Mouse (Mus musculus) bone marrow, adult 2 months (tissue): ENCODE measurements around the gene Khnyn. TPM values are rescaled to one million over a fixed set of nuclear protein-coding genes. Genes with fewer than 3 reads are reported as not detected.

Source experiments
- H3K27ac ChIP-seq: fragments of 200-500 bp; 2 replicates; pipeline ENCODE4 v1.5.1; 2012; ENCODE audit warnings: low read depth, mild to moderate bottlenecking, control low read depth, inconsistent platforms, low read length; ENCODE audit not compliant: control insufficient read depth, poor library complexity, insufficient read depth
- H3K4me1 ChIP-seq: fragments of 200-500 bp; 2 replicates; pipeline ENCODE4 v1.6.1; 2011; ENCODE audit warnings: low read length; ENCODE audit not compliant: control insufficient read depth, insufficient read depth
- H3K4me3 ChIP-seq: fragments of 200-500 bp; replicated peaks from 2 replicates; pipeline ENCODE3; 2011; ENCODE audit warnings: mild to moderate bottlenecking, low read depth, low read length, control low read depth; ENCODE audit not compliant: control insufficient read depth
- CTCF ChIP-seq: fragments of 200-500 bp; IDR thresholded peaks from 2 replicates; pipeline ENCODE4 v1.5.1; 2011; ENCODE audit warnings: low read length, control low read depth; ENCODE audit not compliant: control insufficient read depth, insufficient read depth
- POLR2A ChIP-seq: fragments of 200-500 bp; IDR thresholded peaks from 2 replicates; pipeline ENCODE4 v1.6.1; 2011; ENCODE audit warnings: low read depth, mild to moderate bottlenecking, control low read depth, low read length, borderline replicate concordance; ENCODE audit not compliant: control insufficient read depth
- WGBS: fragments of 180-500 bp; shearing (Covaris S2); methylation state at CpG from one replicate; pipeline ENCODE4 v1.1.7; 2018; 5-methylcytosine and 5-hydroxymethylcytosine counted together
- polyA plus RNA-seq: library from polyadenylated mRNA; stranded (reverse); fragments of >200 nt; gene quantifications from 2 replicates; pipeline ENCODE4 v1.2.4, GENCODE M21; 2011; ENCODE audit warnings: low replicate concordance; ENCODE audit not compliant: missing spikeins, insufficient read depth, insufficient read length

Khnyn gene
- polyA plus RNA-seq, 1 experiment, result 28.3 TPM

DNA sequence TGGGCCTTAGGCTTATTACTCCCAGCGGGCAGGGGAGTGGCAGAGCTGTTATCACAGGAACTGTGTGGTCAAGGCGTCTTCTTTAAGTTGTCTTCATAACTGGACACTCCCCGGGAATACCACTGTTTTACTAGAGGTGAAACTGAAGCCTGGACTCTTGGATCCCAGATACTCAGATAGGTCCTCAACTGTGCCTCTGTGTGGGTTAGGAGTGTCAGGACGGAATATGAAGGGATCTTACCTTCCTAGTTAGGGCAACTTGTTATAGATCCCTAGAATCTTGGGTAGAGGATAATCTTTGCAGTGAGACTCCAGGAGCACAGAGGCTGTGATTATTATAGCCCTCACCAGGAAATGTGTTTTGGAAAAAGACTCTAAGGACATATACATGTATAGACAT lies 59.8 kb downstream of the Khnyn start, which contains the start of gene Cma1:
Cma1 (minus strand) TSS at position 101 of the 400 bp plus-strand sequence.
- H3K27ac ChIP-seq, result no peak within 1 kb of the TSS
- H3K4me1 ChIP-seq, result no peaks in the 10 kb centered on the region; the same call in 1 of the 2 replicates
- TF ChIP-seq CTCF, result no peak
- TF ChIP-seq POLR2A, result no peak
- H3K4me3 ChIP-seq, result no peak within 1 kb of the TSS
- 64% methylated on average over 4 of the region's 4 CpGs for WGBS

DNA sequence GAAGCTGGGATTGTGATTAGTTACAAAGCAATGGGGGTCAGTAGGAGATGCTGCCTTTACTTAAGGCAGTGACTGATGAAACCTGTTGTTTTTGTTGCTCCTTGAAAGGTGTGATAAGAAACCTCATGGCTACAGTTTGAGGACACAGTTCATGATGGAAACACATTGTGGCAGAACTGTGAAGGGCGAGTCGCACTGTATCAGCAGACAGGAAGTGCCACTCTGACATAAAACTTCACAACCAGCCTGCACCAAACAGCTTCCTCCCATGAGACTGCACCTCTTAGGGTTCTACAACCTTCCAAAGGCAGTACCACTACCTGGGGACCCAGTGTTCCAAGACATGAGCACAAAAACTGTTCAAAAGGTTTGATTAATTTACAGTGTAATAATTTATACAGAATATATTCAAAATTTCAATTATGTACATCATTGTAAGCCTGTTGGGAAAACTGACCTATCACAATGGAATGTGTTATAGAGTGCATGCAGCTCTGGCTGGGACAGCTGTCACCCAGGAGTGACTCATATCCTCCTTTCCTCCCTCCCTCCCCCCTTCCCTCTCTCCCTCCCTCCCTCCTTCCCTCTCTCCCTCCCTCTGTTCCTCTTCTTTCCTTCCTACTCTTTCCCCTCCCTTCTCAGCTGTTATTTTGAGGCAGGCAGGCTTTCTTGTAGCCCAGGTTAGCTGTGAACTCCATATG lies 61.7 kb downstream of the Khnyn start:
- 7% methylated on average over 2 of the region's 2 CpGs for WGBS
- Histone ChIP-seq H3K27ac (no peak overlapping the region), H3K4me1 (no peaks in the 10 kb centered on the region; the same call in 1 of the 2 replicates), H3K4me3 (no peak overlapping the region)
- TF ChIP-seq POLR2A (no peak), CTCF (no peak)

Other genes starting within 250 kb of the Khnyn start
- 24.9 and 49.5 TPM in 2 replicates for gene Ipo4, start 249.0 kb upstream of the Khnyn start, polyA plus RNA-seq
- 2.0 and 5.8 TPM in 2 replicates for gene Gm49378, start 247.1 kb upstream of the Khnyn start, polyA plus RNA-seq
- 37.9 and 46.7 TPM in 2 replicates for gene Tm9sf1, start 241.1 kb upstream of the Khnyn start, polyA plus RNA-seq
- gene Tssk4, start 234.8 kb upstream of the Khnyn start, polyA plus RNA-seq, result 0.77 and 4.0 TPM in 2 replicates
- gene Mdp1, start 224.4 kb upstream of the Khnyn start, polyA plus RNA-seq, result 23.2 and 50.4 TPM in 2 replicates
- gene Gmpr2, start 213.0 kb upstream of the Khnyn start, polyA plus RNA-seq, result 7.3 and 18.3 TPM in 2 replicates
- gene Nedd8, start 212.8 kb upstream of the Khnyn start, polyA plus RNA-seq, result 173 and 183 TPM in 2 replicates
- gene Tinf2, start 203.1 kb upstream of the Khnyn start, polyA plus RNA-seq, result 25.4 and 38.1 TPM in 2 replicates
- gene Tgm1, start 171.0 kb upstream of the Khnyn start, polyA plus RNA-seq, result 1.1 and 5.1 TPM in 2 replicates
- gene Rabggta, start 162.7 kb upstream of the Khnyn start, polyA plus RNA-seq, result 16.0 and 24.5 TPM in 2 replicates
- gene Dhrs1, start 139.3 kb upstream of the Khnyn start, polyA plus RNA-seq, result 24.4 and 25.9 TPM in 2 replicates
- gene Nop9, start 139.3 kb upstream of the Khnyn start, polyA plus RNA-seq, result 14.3 and 14.5 TPM in 2 replicates
- gene Cideb, start 126.5 kb upstream of the Khnyn start, polyA plus RNA-seq, result 1.6 TPM in 1 of 2 replicates, not detected in the other
- gene Ltb4r2, start 123.5 kb upstream of the Khnyn start, polyA plus RNA-seq, result 2.8 and 6.5 TPM in 2 replicates
- gene Ltb4r1, start 119.0 kb upstream of the Khnyn start, polyA plus RNA-seq, result 34.1 and 77.0 TPM in 2 replicates
- 2.3 and 4.7 TPM in 2 replicates for gene Adcy4, start 100.9 kb upstream of the Khnyn start, polyA plus RNA-seq
- gene Ripk3, start 96.1 kb upstream of the Khnyn start, polyA plus RNA-seq, result 27.7 and 38.9 TPM in 2 replicates
- gene Nfatc4, start 61.8 kb upstream of the Khnyn start, polyA plus RNA-seq, result 4.0 and 5.6 TPM in 2 replicates
- 0.93 and 1.3 TPM in 2 replicates for gene Nynrin, start 30.9 kb upstream of the Khnyn start, polyA plus RNA-seq
- not detected in 2 replicates for gene Cbln3, start 555 bp upstream of the Khnyn start, polyA plus RNA-seq
- gene Sdr39u1, start 15.3 kb downstream of the Khnyn start, polyA plus RNA-seq, result 3.0 and 3.1 TPM in 2 replicates
- gene Cma1, start 59.7 kb downstream of the Khnyn start, polyA plus RNA-seq, result not detected in 2 replicates
- gene Cma2, start 66.0 kb downstream of the Khnyn start, polyA plus RNA-seq, result not detected in 2 replicates
- gene Mcpt1, start 133.0 kb downstream of the Khnyn start, polyA plus RNA-seq, result not detected in 2 replicates
- gene Mcpt9, start 145.5 kb downstream of the Khnyn start, polyA plus RNA-seq, result not detected in 2 replicates
- gene Mcpt2, start 157.1 kb downstream of the Khnyn start, polyA plus RNA-seq, result not detected in 2 replicates
- not detected in 2 replicates for gene Mcpt4, start 177.4 kb downstream of the Khnyn start, polyA plus RNA-seq
- 15.4 and 51.6 TPM in 2 replicates for gene Mcpt8, start 200.3 kb downstream of the Khnyn start, polyA plus RNA-seq
- gene Ctsg, start 217.6 kb downstream of the Khnyn start, polyA plus RNA-seq, result 26.7 and 86.1 TPM in 2 replicates
- not detected in 2 replicates for gene Gzme, start 235.7 kb downstream of the Khnyn start, polyA plus RNA-seq
- not detected in 2 replicates for gene Gzmd, start 247.7 kb downstream of the Khnyn start, polyA plus RNA-seq